Mouse (Mus musculus) embryonic facial prominence, embryonic 12.5 days (tissue): Measurements from ENCODE around the gene Ccdc158. TPM values are rescaled to one million over a fixed set of nuclear protein-coding genes. Genes with fewer than 3 reads are reported as not detected.
A peak's percentile ranks its signal among the peaks of the same experiment; 100 is the strongest.

ENCODE experiments used
- ATAC-seq: fragments of 200-750 bp; cut with Nextera tagmentation; 2 replicates; pipeline ENCODE4 v1.8.0; 2017; ENCODE audit not compliant: insufficient number of reproducible peaks, insufficient read depth, low FRiP score, low TSS enrichment
- H3K27ac ChIP-seq: fragments of 300-500 bp; sonication (generic); 2 replicates; pipeline ENCODE4 v1.5.1; 2016; ENCODE audit warnings: mild to moderate bottlenecking
- H3K27me3 ChIP-seq: fragments of 300-500 bp; sonication (generic); 2 replicates; pipeline ENCODE4 v1.6.1; 2016; ENCODE audit warnings: mild to moderate bottlenecking, moderate library complexity
- H3K36me3 ChIP-seq: fragments of 300-500 bp; sonication (generic); 2 replicates; pipeline ENCODE4 v1.6.1; 2016; ENCODE audit warnings: mild to moderate bottlenecking
- H3K4me1 ChIP-seq: fragments of 300-500 bp; sonication (generic); 2 replicates; pipeline ENCODE4 v1.6.1; 2016
- H3K4me2 ChIP-seq: fragments of 300-500 bp; sonication (generic); replicated peaks from 2 replicates; pipeline ENCODE4 v1.6.1; 2016; ENCODE audit warnings: mild to moderate bottlenecking, moderate library complexity
- H3K4me3 ChIP-seq: fragments of 300-500 bp; sonication (generic); 2 replicates; pipeline ENCODE4 v1.5.1; 2016; ENCODE audit warnings: mild to moderate bottlenecking
- H3K9ac ChIP-seq: fragments of 300-500 bp; sonication (generic); 2 replicates; pipeline ENCODE4 v1.6.1; 2016; ENCODE audit warnings: mild to moderate bottlenecking, moderate library complexity
- H3K9me3 ChIP-seq: fragments of 300-500 bp; sonication (generic); 2 replicates; pipeline ENCODE4 v1.6.1; 2016; ENCODE audit warnings: mild to moderate bottlenecking, moderate library complexity
- WGBS: fragments of 180-500 bp; shearing (Covaris S2); methylation state at CpG from one replicate; pipeline ENCODE4 v1.1.7; 2016; 5-methylcytosine and 5-hydroxymethylcytosine counted together
- polyA plus RNA-seq: library from polyadenylated mRNA; unstranded; fragments of >200 nt; fragmentation: Nextera tagmentation; extraction: Ambion mirVana; gene quantifications from 2 replicates; pipeline ENCODE4 v1.2.1, GENCODE M21; 2016

Gene Ccdc158
- polyA plus RNA-seq, 1 experiment from 2014 or later = 1.3 TPM

- H3K4me2 ChIP-seq = no peak overlapping the region
- 91% methylated on average over 8 of the region's 8 CpGs for WGBS
- peaks cover 10% of the 10 kb centered on the region; the same call in 1 of the 2 replicates for H3K4me1 ChIP-seq
- H3K9ac ChIP-seq = no peak overlapping the region
- H3K9me3 ChIP-seq = no peaks in the 10 kb centered on the region
- no peaks in the 10 kb centered on the region for H3K36me3 ChIP-seq
- ATAC-seq = no peak
- H3K4me3 ChIP-seq = no peak overlapping the region
- no peak overlapping the region for H3K27ac ChIP-seq
- H3K27me3 ChIP-seq = no peaks in the 10 kb centered on the region
Measured at GRCm38 (mm10) chr5:92703671-92704070, 28.6 kb upstream of the Ccdc158 start.

- H3K4me3 ChIP-seq = no peak overlapping the region
- H3K36me3 ChIP-seq = no peaks in the 10 kb centered on the region
- ATAC-seq = no peak
- 41% methylated on average over 11 of the region's 11 CpGs for WGBS
- H3K9ac ChIP-seq = no peak overlapping the region
- no peaks in the 10 kb centered on the region for H3K9me3 ChIP-seq
- H3K27ac ChIP-seq = no peak overlapping the region
- H3K4me2 ChIP-seq = no peak overlapping the region
- no peaks in the 10 kb centered on the region for H3K27me3 ChIP-seq
- H3K4me1 ChIP-seq = peaks cover 16% of the 10 kb centered on the region; the same call in 1 of the 2 replicates
Measured at GRCm38 (mm10) chr5:92701750-92702149, 26.7 kb upstream of the Ccdc158 start.

DNA sequence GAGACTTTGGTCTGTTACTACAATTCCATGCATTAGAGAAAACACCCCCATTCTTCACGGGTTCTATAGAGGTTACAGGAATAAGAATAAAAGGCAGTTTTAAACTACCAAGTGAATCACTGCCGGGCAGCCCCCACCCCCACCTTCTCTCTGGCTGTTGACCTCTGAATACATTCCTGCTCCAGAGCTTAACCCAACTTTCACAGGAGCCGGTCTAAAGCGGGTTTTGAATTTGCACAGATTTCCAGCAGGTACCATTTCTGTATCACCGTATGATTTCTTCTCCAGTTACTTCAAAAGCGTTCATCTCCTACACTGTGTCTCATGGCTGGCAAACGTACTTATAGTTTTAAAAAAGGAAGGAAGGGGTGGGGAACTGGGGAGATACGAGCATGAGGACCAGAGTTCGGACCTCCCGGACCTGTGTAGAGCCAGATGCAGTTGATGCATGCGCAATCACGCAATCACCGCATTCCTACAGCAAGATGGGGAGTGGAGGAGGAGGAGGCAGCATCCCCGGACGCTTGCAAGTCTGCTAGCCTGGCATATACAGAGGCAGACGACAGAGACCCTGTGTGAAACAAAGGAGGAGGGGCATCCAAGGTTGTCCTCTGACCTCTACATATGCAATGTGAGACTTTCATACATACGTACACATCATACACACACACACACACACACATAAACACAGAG lies 23.9 kb upstream of the Ccdc158 start:
- H3K4me1 ChIP-seq = peaks cover 13% of the 10 kb centered on the region; the same call in 1 of the 2 replicates
- H3K27me3 ChIP-seq = no peaks in the 10 kb centered on the region
- H3K4me2 ChIP-seq = peak overlapping the region; percentile 53
- no peak for ATAC-seq
- H3K9me3 ChIP-seq = no peaks in the 10 kb centered on the region
- H3K27ac ChIP-seq = peak overlapping the region; percentile 11; the same call in 1 of the 2 replicates
- no peak overlapping the region for H3K9ac ChIP-seq
- H3K36me3 ChIP-seq = no peaks in the 10 kb centered on the region
- WGBS = 9% methylated on average over 17 of the region's 17 CpGs
- peak overlapping the region; percentile 22 for H3K4me3 ChIP-seq

DNA sequence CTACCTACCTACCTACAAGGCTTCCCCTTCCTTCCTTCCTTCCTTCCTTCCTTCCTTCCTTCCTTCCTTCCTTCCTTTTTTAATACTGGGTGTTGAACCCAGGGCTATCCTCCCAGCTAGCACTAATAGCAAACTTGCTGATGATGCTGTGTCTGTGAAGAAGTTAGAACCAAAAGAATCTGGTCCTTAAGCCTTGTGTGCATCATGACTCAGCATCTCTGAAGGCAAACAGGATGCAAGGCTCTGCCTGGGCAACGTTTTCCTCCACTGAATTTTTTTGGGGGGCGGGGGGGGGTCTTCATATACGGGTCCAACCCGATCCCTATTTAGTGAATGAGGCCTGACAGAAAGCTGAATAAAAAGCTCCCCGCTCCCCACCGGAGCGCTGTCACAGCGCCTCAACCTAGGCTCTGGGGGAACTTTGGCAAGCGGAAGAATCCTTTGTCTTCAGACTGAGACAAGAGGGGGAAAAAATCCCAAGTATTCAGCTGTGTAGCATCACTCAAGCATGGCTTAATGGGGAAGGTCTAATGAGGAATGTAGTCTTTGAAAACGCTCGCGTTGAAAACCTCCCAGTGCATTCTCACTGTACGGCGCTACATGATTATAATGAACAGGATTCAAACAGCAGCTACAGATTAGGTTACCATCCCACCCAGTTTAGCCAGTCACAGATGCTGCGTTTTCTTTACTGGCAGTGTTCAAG lies 23.2 kb upstream of the Ccdc158 start:
- H3K4me2 ChIP-seq = peak overlapping the region; percentile 53
- peak overlapping the region; percentile 22 for H3K4me3 ChIP-seq
- 0 out of 2 replicates have a peak overlapping the region, but pooled peaks have one; percentile 24 for H3K9ac ChIP-seq
- no peaks in the 10 kb centered on the region for H3K9me3 ChIP-seq
- no peaks in the 10 kb centered on the region for H3K27me3 ChIP-seq
- H3K27ac ChIP-seq = peak overlapping the region; percentile 11; the same call in 1 of the 2 replicates
- H3K36me3 ChIP-seq = no peaks in the 10 kb centered on the region
- ATAC-seq = peak; percentile 83
- H3K4me1 ChIP-seq = peaks cover 13% of the 10 kb centered on the region; the same call in 1 of the 2 replicates
- WGBS = 3% methylated on average over 15 of the region's 15 CpGs

DNA sequence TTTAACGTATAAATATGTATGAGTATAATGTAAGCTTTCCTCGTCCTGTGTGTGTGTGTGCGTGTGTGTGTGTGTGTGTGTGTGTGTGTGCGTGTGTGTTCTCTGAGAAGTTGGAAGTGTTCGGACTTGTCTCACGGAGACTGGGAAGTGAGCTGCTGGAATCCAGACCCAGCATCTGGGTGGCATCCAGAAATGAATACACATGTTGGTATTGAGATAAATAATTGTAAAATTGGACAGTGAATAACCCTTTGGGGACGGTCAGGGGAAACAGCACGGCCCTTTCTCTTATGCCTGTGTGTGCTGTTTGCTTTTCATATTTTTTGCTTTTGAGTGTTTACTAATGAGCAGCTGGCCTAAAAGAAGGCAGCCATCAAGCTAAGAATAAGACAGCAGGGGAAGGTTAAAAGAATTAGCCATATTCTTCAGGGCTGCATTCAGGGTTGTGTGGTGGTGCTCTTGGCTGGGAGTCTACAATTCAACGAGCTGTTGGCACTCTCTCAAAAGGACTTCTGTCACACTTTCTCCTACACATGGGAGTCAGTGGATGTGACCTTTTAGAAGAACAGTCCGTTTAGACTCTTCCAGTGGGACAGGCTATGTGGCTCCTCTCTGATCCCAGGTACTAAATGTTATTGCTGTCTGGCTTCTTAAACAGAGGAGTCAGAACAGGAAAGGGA lies 19.4 kb upstream of the Ccdc158 start:
- no peak for ATAC-seq
- Histone ChIP-seq H3K27ac (no peak overlapping the region), H3K4me1 (peaks cover 13% of the 10 kb centered on the region; the same call in 1 of the 2 replicates), H3K4me2 (no peak overlapping the region), H3K9me3 (no peaks in the 10 kb centered on the region), H3K36me3 (no peaks in the 10 kb centered on the region), H3K27me3 (no peaks in the 10 kb centered on the region), H3K4me3 (no peak overlapping the region), H3K9ac (no peak overlapping the region)
- WGBS = 86% methylated on average over 10 of the region's 10 CpGs

GRCm38 (mm10) chr5:92693744-92694143 lies 18.7 kb upstream of the Ccdc158 start:
- H3K4me2 ChIP-seq = no peak overlapping the region
- no peak overlapping the region for H3K27ac ChIP-seq
- ATAC-seq = no peak
- 88% methylated on average over 3 of the region's 3 CpGs for WGBS
- no peaks in the 10 kb centered on the region for H3K9me3 ChIP-seq
- peaks cover 6% of the 10 kb centered on the region; the same call in 1 of the 2 replicates for H3K4me1 ChIP-seq
- no peaks in the 10 kb centered on the region for H3K27me3 ChIP-seq
- no peak overlapping the region for H3K4me3 ChIP-seq
- H3K36me3 ChIP-seq = no peaks in the 10 kb centered on the region
- H3K9ac ChIP-seq = no peak overlapping the region

GRCm38 (mm10) chr5:92692206-92693007 lies 17.3 kb upstream of the Ccdc158 start:
- Histone ChIP-seq H3K9ac (no peak overlapping the region), H3K27ac (no peak overlapping the region), H3K4me3 (no peak overlapping the region), H3K4me2 (no peak overlapping the region), H3K27me3 (no peaks in the 10 kb centered on the region), H3K9me3 (no peaks in the 10 kb centered on the region), H3K4me1 (no peaks in the 10 kb centered on the region), H3K36me3 (no peaks in the 10 kb centered on the region)
- no peak for ATAC-seq
- 65% methylated on average over 16 of the region's 16 CpGs for WGBS

DNA sequence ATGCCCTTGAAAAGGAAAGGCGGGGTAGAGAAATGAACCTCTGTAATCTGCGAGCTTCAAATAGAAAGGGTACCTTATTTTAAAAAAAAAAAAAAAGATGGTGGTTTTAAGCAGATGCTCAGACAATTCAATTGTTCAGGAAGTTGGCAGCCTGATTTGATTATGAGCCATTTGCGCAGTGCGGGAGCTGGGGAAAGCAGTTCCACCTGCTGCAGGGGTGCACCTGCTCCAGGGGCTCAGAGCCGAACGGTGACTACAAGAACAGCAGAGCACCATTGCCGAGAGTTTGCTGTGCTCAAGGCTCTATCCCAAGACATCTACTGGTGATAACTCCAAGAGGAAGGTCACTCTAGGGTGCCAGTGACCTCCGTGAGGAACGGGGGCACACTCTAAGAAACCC lies 13.5 kb upstream of the Ccdc158 start:
- Histone ChIP-seq H3K4me3 (no peak overlapping the region), H3K9me3 (no peaks in the 10 kb centered on the region), H3K4me1 (no peaks in the 10 kb centered on the region), H3K9ac (no peak overlapping the region), H3K27me3 (no peaks in the 10 kb centered on the region), H3K27ac (no peak overlapping the region), H3K4me2 (no peak overlapping the region), H3K36me3 (no peaks in the 10 kb centered on the region)
- 0 out of 2 replicates have a peak, but pooled peaks have one; percentile 56 for ATAC-seq
- 76% methylated on average over 9 of the region's 9 CpGs for WGBS

- Histone ChIP-seq H3K9me3 (no peaks in the 10 kb centered on the region), H3K27ac (no peak overlapping the region), H3K4me1 (no peaks in the 10 kb centered on the region), H3K4me2 (no peak overlapping the region), H3K9ac (no peak overlapping the region), H3K27me3 (no peaks in the 10 kb centered on the region), H3K36me3 (no peaks in the 10 kb centered on the region), H3K4me3 (no peak overlapping the region)
- ATAC-seq = no peak
- WGBS = 79% methylated on average over 5 of the region's 5 CpGs
Measured at GRCm38 (mm10) chr5:92688124-92688523, 13.1 kb upstream of the Ccdc158 start.

DNA sequence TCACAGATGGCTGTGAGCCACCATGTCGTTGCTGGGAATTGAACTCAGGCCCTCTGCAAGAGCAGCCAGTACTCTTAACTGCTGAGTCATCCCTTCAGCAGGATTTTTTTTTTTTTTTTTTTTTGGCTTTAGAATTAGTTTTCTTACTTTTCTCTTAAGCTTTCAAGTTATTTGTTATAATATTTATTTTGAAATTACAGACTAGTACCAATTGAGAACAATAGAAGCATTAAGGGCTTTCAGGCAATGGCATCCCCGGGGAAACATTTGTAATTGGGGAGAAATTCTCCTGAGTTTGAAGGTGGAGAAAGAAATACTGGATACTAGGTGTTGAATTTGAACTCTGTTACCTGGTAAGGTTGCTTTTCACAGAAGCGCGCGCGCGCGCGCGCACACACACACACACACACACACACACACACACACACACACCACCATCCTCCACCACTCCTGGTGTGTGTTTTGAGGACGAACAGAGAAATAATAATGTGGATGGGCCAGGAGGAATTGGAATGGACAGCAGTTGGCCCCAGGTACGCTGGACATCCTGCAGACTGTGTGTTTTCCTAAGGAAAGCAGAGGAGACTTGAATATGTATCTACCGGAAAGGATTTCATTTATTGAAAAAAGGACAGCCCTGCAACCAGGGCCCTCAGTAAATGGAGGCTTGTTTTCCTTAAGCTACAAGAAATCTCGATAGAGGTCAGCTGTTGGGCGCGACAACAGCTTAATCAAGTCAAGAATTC lies 9.8 kb upstream of the Ccdc158 start:
- H3K27me3 ChIP-seq = no peaks in the 10 kb centered on the region
- ATAC-seq = no peak
- H3K4me3 ChIP-seq = no peak overlapping the region
- H3K36me3 ChIP-seq = no peaks in the 10 kb centered on the region
- no peak overlapping the region for H3K4me2 ChIP-seq
- 0 out of 2 replicates have a peak, but pooled peaks cover 5% of the 10 kb centered on the region for H3K4me1 ChIP-seq
- H3K9ac ChIP-seq = no peak overlapping the region
- no peaks in the 10 kb centered on the region for H3K9me3 ChIP-seq
- no peak overlapping the region for H3K27ac ChIP-seq
- WGBS = 89% methylated on average over 16 of the region's 16 CpGs
